Mouse (Mus musculus): ENCODE data around the gene Asb6. TPM values are rescaled to one million over a fixed set of nuclear protein-coding genes. Genes with fewer than 3 reads are reported as not detected.
A peak's percentile ranks its signal among the peaks of the same experiment; 100 is the strongest.

Gene Asb6
- polyA plus RNA-seq, 1 experiment from 2014 or later, result 37.8 TPM

DNA sequence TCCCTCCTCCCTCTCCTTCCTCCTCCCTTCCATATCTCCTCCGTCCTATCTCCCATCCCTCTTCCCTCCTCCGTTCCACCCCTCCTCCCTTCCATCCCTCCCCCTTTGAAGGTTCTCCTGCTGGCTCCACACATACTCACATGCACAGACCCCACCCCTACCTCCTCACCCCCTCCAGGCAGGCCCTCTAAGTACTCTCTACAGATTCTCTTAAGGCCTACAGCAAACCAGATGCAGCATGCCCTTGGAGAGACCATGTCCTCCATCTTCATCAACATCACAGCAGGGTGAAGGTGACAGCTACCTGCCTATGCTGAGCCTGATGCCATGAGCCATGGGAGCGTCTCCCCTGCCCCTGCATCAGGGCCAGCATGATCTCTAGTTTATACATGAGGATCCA, 52.9 kb downstream of the Asb6 start:
- no peak for ATAC-seq (ENCODE audit: insufficient number of reproducible peaks, low FRiP score, low TSS enrichment, low read depth)
- Histone ChIP-seq H3K4me2 (replicated peaks) (no peak overlapping the region), H3K9ac (no peak overlapping the region), H3K9me3 (replicated peaks) (no peaks in the 10 kb centered on the region), H3K4me1 (peaks cover 12% of the 10 kb centered on the region; the same call in 1 of the 2 replicates), H3K4me3 (replicated peaks) (no peak overlapping the region), H3K27me3 (no peaks in the 10 kb centered on the region), H3K27ac (replicated peaks) (no peak overlapping the region), H3K36me3 (no peaks in the 10 kb centered on the region)
- 74% methylated on average over 3 of the region's 3 CpGs for WGBS

DNA sequence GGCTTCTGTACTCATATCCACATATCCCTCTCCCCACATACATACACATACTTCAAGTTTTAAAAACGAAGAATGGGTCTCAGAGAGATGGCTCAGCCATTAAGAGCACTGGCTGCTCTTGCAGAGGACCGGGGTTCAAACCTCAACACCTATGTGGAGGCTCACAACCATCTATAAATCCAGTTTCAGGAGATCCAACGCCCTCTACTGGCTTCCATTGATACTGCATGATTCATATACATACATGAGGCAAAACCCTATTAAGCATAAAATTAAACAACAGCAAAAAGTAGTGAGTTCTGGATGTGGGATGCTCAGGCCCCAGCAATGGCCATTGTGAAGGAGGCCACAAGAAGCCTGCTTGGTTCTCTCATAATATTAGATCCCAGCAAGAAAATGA, 54.2 kb downstream of the Asb6 start:
- Histone ChIP-seq H3K9ac (no peak overlapping the region), H3K27ac (replicated peaks) (no peak overlapping the region), H3K27me3 (no peaks in the 10 kb centered on the region), H3K36me3 (no peaks in the 10 kb centered on the region), H3K4me3 (replicated peaks) (no peak overlapping the region), H3K4me2 (replicated peaks) (no peak overlapping the region), H3K9me3 (replicated peaks) (no peaks in the 10 kb centered on the region), H3K4me1 (peaks cover 25% of the 10 kb centered on the region)
- ATAC-seq (ENCODE audit: insufficient number of reproducible peaks, low FRiP score, low TSS enrichment, low read depth), result no peak
- WGBS, result 59% methylated on average over 3 of the region's 3 CpGs

DNA sequence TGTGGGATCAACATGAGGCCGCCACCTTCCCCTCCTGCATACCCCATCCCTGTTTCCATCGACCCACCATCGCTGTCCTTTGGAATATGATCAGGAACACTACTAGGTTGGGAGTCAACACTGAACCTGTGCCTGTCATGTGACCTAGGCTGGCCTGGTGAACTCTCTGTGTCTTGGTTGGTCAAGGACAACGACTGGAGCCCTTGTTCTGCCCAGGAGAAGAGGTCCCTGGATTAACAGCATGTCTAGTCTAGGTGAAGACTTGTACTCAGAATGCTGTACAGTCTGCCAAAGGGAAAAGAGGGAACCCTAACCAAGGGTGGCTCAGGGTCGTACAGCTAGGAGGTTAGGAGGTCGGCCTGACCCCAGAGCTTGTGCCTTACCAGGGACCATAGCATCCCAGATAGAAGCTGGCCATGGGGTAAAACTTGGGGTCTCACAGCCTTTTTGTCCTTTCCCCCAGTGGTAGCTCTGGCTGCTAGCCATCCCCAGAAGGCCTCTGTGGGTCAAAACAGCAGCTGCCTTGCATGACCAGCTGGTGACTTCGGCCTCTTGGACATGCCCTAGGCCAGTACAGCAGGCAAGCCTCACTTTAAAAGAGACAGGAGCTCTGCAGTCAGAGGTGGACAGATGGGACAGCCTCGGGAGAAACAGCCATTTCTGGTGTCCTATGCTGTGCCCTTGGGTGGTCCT, 56.7 kb downstream of the Asb6 start:
- Histone ChIP-seq H3K9me3 (replicated peaks) (no peaks in the 10 kb centered on the region), H3K36me3 (no peaks in the 10 kb centered on the region), H3K4me1 (peaks cover 22% of the 10 kb centered on the region), H3K27ac (replicated peaks) (peak overlapping the region; percentile 23; the same call in 1 of the 2 replicates), H3K4me2 (replicated peaks) (no peak overlapping the region), H3K9ac (no peak overlapping the region), H3K27me3 (no peaks in the 10 kb centered on the region), H3K4me3 (replicated peaks) (no peak overlapping the region)
- 80% methylated on average over 8 of the region's 8 CpGs for WGBS
- no peak for ATAC-seq (ENCODE audit: insufficient number of reproducible peaks, low FRiP score, low TSS enrichment, low read depth)

Other genes with a start within 250 kb of the Asb6 start
- gene Cstad, start 235.3 kb downstream of the Asb6 start, polyA plus RNA-seq (2015; fragmentation: Nextera tagmentation; extraction: Ambion mirVana), result 1.8 and 3.2 TPM in 2 replicates
- gene 1700001O22Rik, start 26.7 kb downstream of the Asb6 start, polyA plus RNA-seq (2015; fragmentation: Nextera tagmentation; extraction: Ambion mirVana), result 2.7 and 3.7 TPM in 2 replicates
- gene Ntmt1, start 22.5 kb downstream of the Asb6 start, polyA plus RNA-seq (2015; fragmentation: Nextera tagmentation; extraction: Ambion mirVana), result 85.9 and 87.0 TPM in 2 replicates
- gene Prrx2, start 4.6 kb upstream of the Asb6 start, polyA plus RNA-seq (2015; fragmentation: Nextera tagmentation; extraction: Ambion mirVana), result 77.3 and 88.8 TPM in 2 replicates
- gene Ptges, start 99.5 kb upstream of the Asb6 start, polyA plus RNA-seq (2015; fragmentation: Nextera tagmentation; extraction: Ambion mirVana), result 27.0 and 32.4 TPM in 2 replicates
- gene Tor1b, start 122.6 kb upstream of the Asb6 start, polyA plus RNA-seq (2015; fragmentation: Nextera tagmentation; extraction: Ambion mirVana), result 41.4 and 41.6 TPM in 2 replicates
- gene Tor1a, start 137.6 kb upstream of the Asb6 start, polyA plus RNA-seq (2015; fragmentation: Nextera tagmentation; extraction: Ambion mirVana), result 79.1 and 84.7 TPM in 2 replicates
- gene BC005624, start 151.9 kb upstream of the Asb6 start, polyA plus RNA-seq (2015; fragmentation: Nextera tagmentation; extraction: Ambion mirVana), result 64.4 TPM in 2 replicates
- 29.4 and 31.1 TPM in 2 replicates for gene Usp20, start 151.9 kb upstream of the Asb6 start, polyA plus RNA-seq (2015; fragmentation: Nextera tagmentation; extraction: Ambion mirVana)

Measured in embryonic facial prominence, embryonic 15.5 days (tissue).